Mouse (Mus musculus) limb, embryonic 12.5 days (tissue): ENCODE results near the gene Fkbp8. TPM values are rescaled to one million over a fixed set of nuclear protein-coding genes. Genes with fewer than 3 reads are reported as not detected.

Experiments used
- ATAC-seq: fragments of 200-750 bp; cut with Nextera tagmentation; 2 replicates; pipeline ENCODE4 v1.8.0; 2017; ENCODE audit warnings: low read depth, moderate TSS enrichment; ENCODE audit not compliant: insufficient number of reproducible peaks, insufficient read depth, low FRiP score, low TSS enrichment
- H3K27ac ChIP-seq: fragments of 300-500 bp; sonication (generic); 2 replicates; pipeline ENCODE4 v1.5.1; 2016; ENCODE audit warnings: mild to moderate bottlenecking, moderate library complexity
- H3K27me3 ChIP-seq: fragments of 300-500 bp; sonication (generic); 2 replicates; pipeline ENCODE4 v1.6.1; 2016; ENCODE audit warnings: mild to moderate bottlenecking, moderate library complexity
- H3K36me3 ChIP-seq: fragments of 300-500 bp; sonication (generic); 2 replicates; pipeline ENCODE4 v1.6.1; 2016; ENCODE audit warnings: mild to moderate bottlenecking, moderate library complexity
- H3K4me1 ChIP-seq: fragments of 300-500 bp; sonication (generic); replicated peaks from 2 replicates; pipeline ENCODE4 v1.6.1; 2016
- H3K4me2 ChIP-seq: fragments of 300-500 bp; sonication (generic); 2 replicates; pipeline ENCODE4 v1.6.1; 2016; ENCODE audit warnings: mild to moderate bottlenecking, moderate library complexity
- H3K4me3 ChIP-seq: fragments of 300-500 bp; sonication (generic); replicated peaks from 2 replicates; pipeline ENCODE4 v1.5.1; 2016; ENCODE audit warnings: mild to moderate bottlenecking
- H3K9ac ChIP-seq: fragments of 300-500 bp; sonication (generic); replicated peaks from 2 replicates; pipeline ENCODE4 v1.6.1; 2016; ENCODE audit warnings: mild to moderate bottlenecking, moderate library complexity
- H3K9me3 ChIP-seq: fragments of 300-500 bp; sonication (generic); 2 replicates; pipeline ENCODE4 v1.6.1; 2016; ENCODE audit warnings: mild to moderate bottlenecking, moderate library complexity
- WGBS: fragments of 180-500 bp; shearing (Covaris S2); methylation state at CpG from one replicate; pipeline ENCODE4 v1.1.7; 2016; 5-methylcytosine and 5-hydroxymethylcytosine counted together
- polyA plus RNA-seq: library from polyadenylated mRNA; unstranded; fragments of >200 nt; fragmentation: Nextera tagmentation; extraction: Ambion mirVana; gene quantifications from 2 replicates; pipeline ENCODE4 v1.2.1, GENCODE M21; 2016

Fkbp8 gene
- polyA plus RNA-seq, 1 experiment from 2014 or later = 280 TPM

GRCm38 (mm10) chr8:70513441-70513840 is 14.1 kb upstream of the Fkbp8 start:
- H3K4me2 ChIP-seq = no peak overlapping the region
- H3K27me3 ChIP-seq = no peaks in the 10 kb centered on the region
- H3K9me3 ChIP-seq = no peaks in the 10 kb centered on the region
- no peak overlapping the region for H3K4me3 ChIP-seq
- H3K4me1 ChIP-seq = peaks cover 10% of the 10 kb centered on the region
- ATAC-seq = no peak
- WGBS = 84% methylated on average over 2 of the region's 2 CpGs
- H3K9ac ChIP-seq = no peak overlapping the region
- peaks cover 53% of the 10 kb centered on the region for H3K36me3 ChIP-seq
- H3K27ac ChIP-seq = no peak overlapping the region

- Histone ChIP-seq H3K36me3 (peaks cover 44% of the 10 kb centered on the region), H3K27ac (no peak overlapping the region), H3K27me3 (no peaks in the 10 kb centered on the region), H3K4me2 (no peak overlapping the region), H3K9me3 (no peaks in the 10 kb centered on the region), H3K9ac (no peak overlapping the region), H3K4me1 (peaks cover 8% of the 10 kb centered on the region), H3K4me3 (no peak overlapping the region)
- WGBS = 68% methylated on average over 10 of the region's 10 CpGs
- no peak for ATAC-seq
Measured at GRCm38 (mm10) chr8:70517940-70518643, 9.4 kb upstream of the Fkbp8 start.

- Histone ChIP-seq H3K4me2 (no peak overlapping the region), H3K4me1 (peaks cover 8% of the 10 kb centered on the region), H3K36me3 (peaks cover 35% of the 10 kb centered on the region), H3K4me3 (no peak overlapping the region), H3K9ac (no peak overlapping the region), H3K9me3 (no peaks in the 10 kb centered on the region), H3K27me3 (no peaks in the 10 kb centered on the region), H3K27ac (no peak overlapping the region)
- ATAC-seq = no peak
- WGBS = 91% methylated on average over 6 of the region's 6 CpGs
Measured at GRCm38 (mm10) chr8:70519043-70519442, 8.5 kb upstream of the Fkbp8 start.

GRCm38 (mm10) chr8:70519606-70520005 is 7.9 kb upstream of the Fkbp8 start:
- 71% methylated on average over 2 of the region's 2 CpGs for WGBS
- H3K27me3 ChIP-seq = no peaks in the 10 kb centered on the region
- no peak overlapping the region for H3K27ac ChIP-seq
- H3K4me3 ChIP-seq = no peak overlapping the region
- peaks cover 31% of the 10 kb centered on the region for H3K36me3 ChIP-seq
- H3K4me2 ChIP-seq = no peak overlapping the region
- ATAC-seq = no peak
- no peak overlapping the region for H3K9ac ChIP-seq
- H3K4me1 ChIP-seq = peaks cover 8% of the 10 kb centered on the region
- H3K9me3 ChIP-seq = no peaks in the 10 kb centered on the region

GRCm38 (mm10) chr8:70522592-70523403 is 4.7 kb upstream of the Fkbp8 start:
- H3K27me3 ChIP-seq = no peaks in the 10 kb centered on the region
- H3K9ac ChIP-seq = peak overlapping the region; percentile 78
- peak overlapping the region; percentile 75 for H3K4me3 ChIP-seq
- peak; percentile 77 for ATAC-seq
- peaks cover 13% of the 10 kb centered on the region for H3K36me3 ChIP-seq
- H3K4me1 ChIP-seq = peaks cover 16% of the 10 kb centered on the region
- WGBS = under 1% methylated on average over 49 of the region's 51 CpGs
- peak overlapping the region; percentile 81 for H3K4me2 ChIP-seq
- no peaks in the 10 kb centered on the region for H3K9me3 ChIP-seq
- H3K27ac ChIP-seq = peak overlapping the region; percentile 85

GRCm38 (mm10) chr8:70527111-70527511 is 413 bp upstream of the Fkbp8 start:
- peak overlapping the region; percentile 79 for H3K4me2 ChIP-seq
- peaks cover 25% of the 10 kb centered on the region for H3K4me1 ChIP-seq
- WGBS = 1% methylated on average over 8 of the region's 8 CpGs
- no peaks in the 10 kb centered on the region for H3K9me3 ChIP-seq
- peaks cover 28% of the 10 kb centered on the region for H3K36me3 ChIP-seq
- ATAC-seq = no peak
- peak overlapping the region; percentile 78 for H3K4me3 ChIP-seq
- H3K27ac ChIP-seq = peak overlapping the region; percentile 88; the same call in 1 of the 2 replicates
- peak overlapping the region; percentile 97 for H3K9ac ChIP-seq
- no peaks in the 10 kb centered on the region for H3K27me3 ChIP-seq

- Histone ChIP-seq H3K27me3 (no peaks in the 10 kb centered on the region), H3K36me3 (peaks cover 40% of the 10 kb centered on the region), H3K4me3 (peak overlapping the region; percentile 78), H3K4me1 (peaks cover 20% of the 10 kb centered on the region), H3K9me3 (no peaks in the 10 kb centered on the region), H3K4me2 (peak overlapping the region; percentile 79), H3K27ac (peak overlapping the region; percentile 88; the same call in 1 of the 2 replicates), H3K9ac (peak overlapping the region; percentile 97)
- 31% methylated on average over 13 of the region's 13 CpGs for WGBS
- no peak for ATAC-seq
Measured at GRCm38 (mm10) chr8:70528182-70528797, 766 bp downstream of the Fkbp8 start.

GRCm38 (mm10) chr8:70529299-70529698 is 1.8 kb downstream of the Fkbp8 start:
- 78% methylated on average over 5 of the region's 5 CpGs for WGBS
- Histone ChIP-seq H3K4me3 (no peak overlapping the region), H3K9ac (no peak overlapping the region), H3K9me3 (no peaks in the 10 kb centered on the region), H3K4me2 (peak overlapping the region; percentile 13; the same call in 1 of the 2 replicates), H3K4me1 (peaks cover 20% of the 10 kb centered on the region), H3K27ac (no peak overlapping the region), H3K36me3 (peaks cover 50% of the 10 kb centered on the region), H3K27me3 (no peaks in the 10 kb centered on the region)
- ATAC-seq = no peak

- Histone ChIP-seq H3K27ac (no peak overlapping the region), H3K9me3 (no peaks in the 10 kb centered on the region), H3K4me2 (no peak overlapping the region), H3K9ac (no peak overlapping the region), H3K4me1 (peaks cover 20% of the 10 kb centered on the region), H3K27me3 (no peaks in the 10 kb centered on the region), H3K4me3 (no peak overlapping the region), H3K36me3 (peaks cover 54% of the 10 kb centered on the region)
- ATAC-seq = no peak
- WGBS = 93% methylated on average over 3 of the region's 3 CpGs
Measured at GRCm38 (mm10) chr8:70529741-70530161, 2.2 kb downstream of the Fkbp8 start.

- Histone ChIP-seq H3K9ac (no peak overlapping the region), H3K27ac (no peak overlapping the region), H3K27me3 (no peaks in the 10 kb centered on the region), H3K4me1 (peaks cover 20% of the 10 kb centered on the region), H3K4me2 (no peak overlapping the region), H3K36me3 (peaks cover 60% of the 10 kb centered on the region), H3K9me3 (no peaks in the 10 kb centered on the region), H3K4me3 (no peak overlapping the region)
- ATAC-seq = no peak
- WGBS = 100% methylated on average over 2 of the region's 2 CpGs
Measured at GRCm38 (mm10) chr8:70530314-70530713, 2.8 kb downstream of the Fkbp8 start.

- Histone ChIP-seq H3K4me3 (no peak overlapping the region), H3K4me2 (no peak overlapping the region), H3K36me3 (peaks cover 78% of the 10 kb centered on the region), H3K27me3 (no peaks in the 10 kb centered on the region), H3K4me1 (peaks cover 10% of the 10 kb centered on the region), H3K27ac (no peak overlapping the region), H3K9ac (no peak overlapping the region), H3K9me3 (no peaks in the 10 kb centered on the region)
- WGBS = 94% methylated on average over 12 of the region's 12 CpGs
- no peak for ATAC-seq
Measured at GRCm38 (mm10) chr8:70534281-70534680, 6.8 kb downstream of the Fkbp8 start.
